Mouse (Mus musculus): Measurements from ENCODE around the gene Tbc1d23. TPM values are rescaled to one million over a fixed set of nuclear protein-coding genes. Genes with fewer than 3 reads are reported as not detected.

The Tbc1d23 gene
- polyA plus RNA-seq, 1 experiment: 17.5 TPM

GRCm38 (mm10) chr16:57190390-57190789 lies 40.9 kb downstream of the Tbc1d23 start:
- H3K4me1 ChIP-seq (replicated peaks; ENCODE audit: control insufficient read depth, insufficient read depth, low read length): no peaks in the 10 kb centered on the region
- no peak for DNase-seq
- TF ChIP-seq POLR2A (IDR thresholded peaks at IDR 0.05; ENCODE audit: control insufficient read depth, extremely low read depth, insufficient read depth, low read length, poor library complexity): no peak
- 86% methylated on average over 8 of the region's 8 CpGs for WGBS
- no peak overlapping the region for H3K4me3 ChIP-seq (ENCODE audit: control insufficient read depth, insufficient read depth, low read length)
- peaks cover 16% of the 10 kb centered on the region for H3K36me3 ChIP-seq (ENCODE audit: control insufficient read depth, insufficient read depth, low read length)
- H3K27ac ChIP-seq (ENCODE audit: control insufficient read depth, insufficient read depth, low read length): no peak overlapping the region
- no peaks in the 10 kb centered on the region for H3K27me3 ChIP-seq (ENCODE audit: control insufficient read depth, insufficient read depth, low read length)

DNA sequence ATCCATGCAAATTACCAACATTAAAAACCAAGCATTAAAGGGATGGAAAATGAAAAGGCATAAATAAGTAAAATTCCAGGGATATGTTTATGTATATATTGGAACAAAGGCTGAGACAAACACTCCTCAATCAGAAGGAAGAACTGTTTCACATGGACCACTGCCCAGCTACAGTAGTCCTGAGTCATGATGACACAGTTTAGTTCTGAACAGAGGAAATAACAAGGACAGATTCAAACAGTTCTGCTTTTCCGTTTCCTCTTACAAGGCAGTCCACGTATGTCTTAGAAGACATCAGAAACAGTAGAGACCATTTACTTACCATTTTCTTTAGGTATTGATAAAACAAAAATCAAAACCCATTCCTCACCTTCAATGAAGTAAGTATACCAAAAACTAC lies 41.8 kb downstream of the Tbc1d23 start:
- Histone ChIP-seq H3K27ac (ENCODE audit: control insufficient read depth, insufficient read depth, low read length) (no peak overlapping the region), H3K4me1 (replicated peaks; ENCODE audit: control insufficient read depth, insufficient read depth, low read length) (no peaks in the 10 kb centered on the region), H3K36me3 (ENCODE audit: control insufficient read depth, insufficient read depth, low read length) (peaks cover 16% of the 10 kb centered on the region), H3K4me3 (ENCODE audit: control insufficient read depth, insufficient read depth, low read length) (no peak overlapping the region), H3K27me3 (ENCODE audit: control insufficient read depth, insufficient read depth, low read length) (no peaks in the 10 kb centered on the region)
- no peak for TF ChIP-seq POLR2A (IDR thresholded peaks at IDR 0.05; ENCODE audit: control insufficient read depth, extremely low read depth, insufficient read depth, low read length, poor library complexity)
- TF ChIP-seq CTCF (IDR thresholded peaks at IDR 0.05; ENCODE audit: borderline replicate concordance, control insufficient read depth, extremely low read depth, insufficient read depth, low read length, poor library complexity): no peak
- WGBS: 45% methylated on average over 2 of the region's 2 CpGs
- no peak for DNase-seq

- TF ChIP-seq CTCF (IDR thresholded peaks at IDR 0.05; ENCODE audit: borderline replicate concordance, control insufficient read depth, extremely low read depth, insufficient read depth, low read length, poor library complexity) (no peak), POLR2A (IDR thresholded peaks at IDR 0.05; ENCODE audit: control insufficient read depth, extremely low read depth, insufficient read depth, low read length, poor library complexity) (no peak)
- WGBS: 98% methylated on average over 4 of the region's 4 CpGs
- Histone ChIP-seq H3K36me3 (ENCODE audit: control insufficient read depth, insufficient read depth, low read length) (peaks cover 29% of the 10 kb centered on the region), H3K27ac (ENCODE audit: control insufficient read depth, insufficient read depth, low read length) (no peak overlapping the region), H3K4me3 (ENCODE audit: control insufficient read depth, insufficient read depth, low read length) (no peak overlapping the region), H3K4me1 (replicated peaks; ENCODE audit: control insufficient read depth, insufficient read depth, low read length) (no peaks in the 10 kb centered on the region), H3K27me3 (ENCODE audit: control insufficient read depth, insufficient read depth, low read length) (no peaks in the 10 kb centered on the region)
- no peak for DNase-seq
Observed at GRCm38 (mm10) chr16:57186618-57187017, 44.7 kb downstream of the Tbc1d23 start.

DNA sequence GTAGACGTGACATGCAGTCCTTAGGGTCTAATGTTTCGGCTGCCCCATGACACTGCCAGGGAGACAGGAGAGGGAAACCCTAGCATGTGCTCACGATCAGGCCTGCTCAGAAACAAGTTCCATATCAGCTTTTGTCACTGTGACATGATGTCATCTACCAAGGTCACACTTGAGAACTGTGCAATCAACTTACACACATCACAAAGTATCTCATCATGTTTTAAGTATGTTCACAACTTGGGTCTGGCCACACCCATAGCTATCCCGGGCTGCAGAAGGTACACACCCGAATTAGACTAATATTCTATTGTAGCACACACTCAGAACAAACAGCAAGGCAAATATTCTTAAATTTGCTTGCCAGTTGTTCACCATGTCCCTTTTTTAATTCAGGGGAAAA lies 49.3 kb downstream of the Tbc1d23 start:
- no peaks in the 10 kb centered on the region for H3K4me1 ChIP-seq (replicated peaks; ENCODE audit: control insufficient read depth, insufficient read depth, low read length)
- 95% methylated on average over 5 of the region's 5 CpGs for WGBS
- peaks cover 18% of the 10 kb centered on the region for H3K36me3 ChIP-seq (ENCODE audit: control insufficient read depth, insufficient read depth, low read length)
- H3K27me3 ChIP-seq (ENCODE audit: control insufficient read depth, insufficient read depth, low read length): no peaks in the 10 kb centered on the region
- TF ChIP-seq CTCF (IDR thresholded peaks at IDR 0.05; ENCODE audit: borderline replicate concordance, control insufficient read depth, extremely low read depth, insufficient read depth, low read length, poor library complexity) (no peak), POLR2A (IDR thresholded peaks at IDR 0.05; ENCODE audit: control insufficient read depth, extremely low read depth, insufficient read depth, low read length, poor library complexity) (no peak)
- DNase-seq: no peak
- H3K27ac ChIP-seq (ENCODE audit: control insufficient read depth, insufficient read depth, low read length): no peak overlapping the region
- H3K4me3 ChIP-seq (ENCODE audit: control insufficient read depth, insufficient read depth, low read length): no peak overlapping the region

- Histone ChIP-seq H3K36me3 (ENCODE audit: control insufficient read depth, insufficient read depth, low read length) (peaks cover 18% of the 10 kb centered on the region), H3K27ac (ENCODE audit: control insufficient read depth, insufficient read depth, low read length) (no peak overlapping the region), H3K4me1 (replicated peaks; ENCODE audit: control insufficient read depth, insufficient read depth, low read length) (no peaks in the 10 kb centered on the region), H3K27me3 (ENCODE audit: control insufficient read depth, insufficient read depth, low read length) (no peaks in the 10 kb centered on the region), H3K4me3 (ENCODE audit: control insufficient read depth, insufficient read depth, low read length) (no peak overlapping the region)
- TF ChIP-seq POLR2A (IDR thresholded peaks at IDR 0.05; ENCODE audit: control insufficient read depth, extremely low read depth, insufficient read depth, low read length, poor library complexity) (no peak), CTCF (IDR thresholded peaks at IDR 0.05; ENCODE audit: borderline replicate concordance, control insufficient read depth, extremely low read depth, insufficient read depth, low read length, poor library complexity) (no peak)
- DNase-seq: no peak
- WGBS: 91% methylated on average over 11 of the region's 11 CpGs
Observed at GRCm38 (mm10) chr16:57181180-57181579, 50.1 kb downstream of the Tbc1d23 start.

GRCm38 (mm10) chr16:57177664-57178063 lies 53.6 kb downstream of the Tbc1d23 start:
- Histone ChIP-seq H3K36me3 (ENCODE audit: control insufficient read depth, insufficient read depth, low read length) (peaks cover 11% of the 10 kb centered on the region), H3K27me3 (ENCODE audit: control insufficient read depth, insufficient read depth, low read length) (no peaks in the 10 kb centered on the region), H3K4me3 (ENCODE audit: control insufficient read depth, insufficient read depth, low read length) (no peak overlapping the region), H3K27ac (ENCODE audit: control insufficient read depth, insufficient read depth, low read length) (no peak overlapping the region), H3K4me1 (replicated peaks; ENCODE audit: control insufficient read depth, insufficient read depth, low read length) (no peaks in the 10 kb centered on the region)
- WGBS: 97% methylated on average over 10 of the region's 10 CpGs
- no peak for DNase-seq
- TF ChIP-seq CTCF (IDR thresholded peaks at IDR 0.05; ENCODE audit: borderline replicate concordance, control insufficient read depth, extremely low read depth, insufficient read depth, low read length, poor library complexity) (no peak), POLR2A (IDR thresholded peaks at IDR 0.05; ENCODE audit: control insufficient read depth, extremely low read depth, insufficient read depth, low read length, poor library complexity) (no peak)

- no peak overlapping the region for H3K27ac ChIP-seq (ENCODE audit: control insufficient read depth, insufficient read depth, low read length)
- 90% methylated on average over 2 of the region's 2 CpGs for WGBS
- DNase-seq: peak; percentile 35
- H3K4me3 ChIP-seq (ENCODE audit: control insufficient read depth, insufficient read depth, low read length): no peak overlapping the region
- H3K27me3 ChIP-seq (ENCODE audit: control insufficient read depth, insufficient read depth, low read length): no peaks in the 10 kb centered on the region
- no peaks in the 10 kb centered on the region for H3K4me1 ChIP-seq (replicated peaks; ENCODE audit: control insufficient read depth, insufficient read depth, low read length)
- peaks cover 7% of the 10 kb centered on the region for H3K36me3 ChIP-seq (ENCODE audit: control insufficient read depth, insufficient read depth, low read length)
- TF ChIP-seq CTCF (IDR thresholded peaks at IDR 0.05; ENCODE audit: borderline replicate concordance, control insufficient read depth, extremely low read depth, insufficient read depth, low read length, poor library complexity): no peak
- no peak for TF ChIP-seq POLR2A (IDR thresholded peaks at IDR 0.05; ENCODE audit: control insufficient read depth, extremely low read depth, insufficient read depth, low read length, poor library complexity)
Observed at GRCm38 (mm10) chr16:57177254-57177653, 54.0 kb downstream of the Tbc1d23 start.
